Mouse (Mus musculus) lung, postnatal 0 days (tissue): ENCODE measurements around the gene Ptpra.
A peak's percentile ranks its signal among the peaks of the same experiment; 100 is the strongest.

Source experiments
- CTCF ChIP-seq: IDR thresholded peaks from 2 replicates; pipeline ENCODE4 v1.5.1; 2016; ENCODE audit warnings: antibody characterized with exemption, mild to moderate bottlenecking
- EP300 ChIP-seq: IDR thresholded peaks from 2 replicates; pipeline ENCODE4 v1.6.1; 2016; ENCODE audit warnings: antibody characterized with exemption, mild to moderate bottlenecking, control low read depth

DNA sequence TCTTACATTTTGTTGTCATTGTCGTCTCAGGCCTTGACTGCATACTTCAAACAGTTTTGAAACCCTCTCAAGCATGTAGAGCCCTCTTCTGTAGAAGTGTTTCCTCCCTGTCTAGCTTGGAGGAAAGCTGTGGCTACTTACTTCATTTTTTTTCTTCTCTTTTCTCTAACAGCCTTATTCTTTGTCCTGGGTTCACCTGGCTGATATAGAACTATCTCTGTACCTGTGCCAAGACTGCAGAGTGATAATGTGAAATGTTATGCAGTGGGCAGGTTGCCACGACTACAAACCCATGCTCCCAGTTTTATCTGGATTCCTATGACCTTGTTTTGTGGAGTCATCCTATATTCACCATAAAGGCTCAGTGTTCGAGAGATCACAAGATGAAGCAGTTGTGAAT lies 19.6 kb upstream of the Ptpra start:
- 0 out of 2 replicates have a peak, but pooled peaks have one; percentile 7 for TF ChIP-seq EP300
- no peak for TF ChIP-seq CTCF
